Mouse (Mus musculus) megakaryocyte, embryonic 14.5 days (primary cell): ENCODE measurements at regions not wholly inside any gene's neighbourhood (a gene's known extent, or its start where the extent isn't known, plus 50 kb on each side); places are given as distances from the start of the nearest gene placed in this dataset.

Experiments used
- FLI1 ChIP-seq: IDR thresholded peaks from 2 replicates; pipeline ENCODE4 v1.6.1; 2012; ENCODE audit warnings: low read length, inconsistent platforms, mixed read lengths
- GATA1 ChIP-seq: IDR thresholded peaks from 3 replicates; pipeline ENCODE4 v1.6.1; 2012; ENCODE audit warnings: mixed read lengths, low read length, inconsistent platforms, borderline replicate concordance

DNA sequence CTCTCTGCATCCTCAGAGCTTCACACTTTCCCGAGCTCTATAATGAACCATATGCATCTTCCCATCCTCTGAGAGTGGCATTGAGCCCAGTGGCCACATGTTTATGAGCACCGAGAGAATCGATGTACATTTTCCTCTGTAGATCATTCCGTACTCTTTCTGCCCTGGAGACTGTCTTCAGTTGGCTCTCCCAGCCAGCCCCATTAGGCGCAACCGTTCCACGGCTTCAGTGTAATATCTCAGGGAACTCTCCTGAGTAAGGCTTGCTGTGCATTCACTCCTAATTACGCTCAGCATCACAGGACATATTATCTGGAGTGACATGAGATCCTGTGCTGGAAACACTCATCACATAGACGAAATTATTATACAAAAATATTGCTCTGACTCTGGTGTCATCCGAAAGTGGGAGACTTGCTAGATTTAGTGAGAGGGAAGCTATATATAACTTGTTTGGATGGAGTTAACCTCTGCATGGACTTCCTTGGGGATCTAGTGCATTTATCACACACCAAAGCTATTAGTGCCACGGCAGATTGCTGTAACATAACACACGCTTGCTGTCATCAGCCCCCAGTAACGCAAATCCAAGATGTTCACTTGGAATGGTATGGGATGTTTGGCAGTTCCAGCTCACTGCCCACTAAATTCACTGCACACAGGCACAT lies 83.4 kb upstream of the Cxcl12 start:
- no peak for TF ChIP-seq GATA1
- no peak for TF ChIP-seq FLI1
